Mouse (Mus musculus): ENCODE measurements around the gene Btbd19. TPM values are rescaled to one million over a fixed set of nuclear protein-coding genes. Genes with fewer than 3 reads are reported as not detected.

Btbd19 gene
- total RNA-seq, 2 experiments from 2014 or later, result 1.5 to 2.3 TPM

Small RNA genes within 50 kb of the gene (microRNA-seq; reads per million reads assigned to microRNA genes)
- gene Gm22398, result not detected

Other genes starting within 250 kb of the Btbd19 start
- under 1 TPM; 0.07 to 0.19 TPM for gene Zswim5, start 248.3 kb downstream of the Btbd19 start, total RNA-seq (2021)
- 10 to 100 TPM; 56.7 to 58.3 TPM for gene Urod, start 131.3 kb downstream of the Btbd19 start, total RNA-seq (2021)
- gene Hectd3, start 130.4 kb downstream of the Btbd19 start, total RNA-seq (2021), result 10 to 100 TPM; 13.7 to 15.3 TPM
- 10 to 100 TPM; 19.9 to 21.1 TPM for gene Eif2b3, start 106.3 kb downstream of the Btbd19 start, total RNA-seq (2021)
- gene Ptch2, start 29.6 kb downstream of the Btbd19 start, total RNA-seq (2021), result under 1 TPM; 0.21 to 0.52 TPM
- not detected for gene Tctex1d4, start 1.1 kb upstream of the Btbd19 start, total RNA-seq (2021)
- gene Plk3, start 8.2 kb upstream of the Btbd19 start, total RNA-seq (2021), result 1 to 10 TPM in 1 of 2 experiments, under 1 TPM in 1; 0.25 to 1.7 TPM
- 100 to 1,000 TPM; 498 to 543 TPM for gene Rps8, start 30.5 kb upstream of the Btbd19 start, total RNA-seq (2021)
- not detected for gene Kif2c, start 56.9 kb upstream of the Btbd19 start, total RNA-seq (2021)
- 1 to 10 TPM; 4.5 to 6.9 TPM for gene Tmem53, start 126.2 kb upstream of the Btbd19 start, total RNA-seq (2021)
- not detected for gene Armh1, start 126.4 kb upstream of the Btbd19 start, total RNA-seq (2021)